Mouse (Mus musculus) bone marrow, adult 2 months (tissue): Measurements from ENCODE around the gene Pde4c.

Experiments
- CTCF ChIP-seq: fragments of 200-500 bp; IDR thresholded peaks from 2 replicates; pipeline ENCODE4 v1.5.1; 2011; ENCODE audit warnings: low read length, control low read depth; ENCODE audit not compliant: control insufficient read depth, insufficient read depth
- POLR2A ChIP-seq: fragments of 200-500 bp; IDR thresholded peaks from 2 replicates; pipeline ENCODE4 v1.6.1; 2011; ENCODE audit warnings: low read depth, mild to moderate bottlenecking, control low read depth, low read length, borderline replicate concordance; ENCODE audit not compliant: control insufficient read depth

- no peak for TF ChIP-seq CTCF
- no peak for TF ChIP-seq POLR2A
Observed at GRCm38 (mm10) chr8:70719796-70720270, 3.7 kb upstream of the Pde4c start.
